10 mouse cellular contexts compared by ENCODE assay signal in genomic region chr3:145684604-145685441, GRCm38 (mm10). TPM values are rescaled to one million over a fixed set of nuclear protein-coding genes. Genes with fewer than 3 reads are reported as not detected.
DNase-seq lines count a peak whose midpoint lies in the region; ATAC-seq and TF ChIP-seq lines count a peak whose summit lies in the region.
"Had no signal": no experiment of that assay in that cellular context is flagged by ENCODE, and none has a peak within 500 bp of the region (broad histone marks: within the 10 kb centered on the region; RNA-seq: fewer than 3 reads in every experiment).

No protein-coding gene starts in this region.

- H3K4me1 ChIP-seq in kidney, postnatal 0 days (replicated peaks; ENCODE audit: insufficient read depth, low read length): no peaks in the 10 kb centered on the region
- peaks cover 13% of the 10 kb centered on the region; the same call in 1 of the 2 replicates for H3K4me1 ChIP-seq in embryonic facial prominence, embryonic 15.5 days
- peaks cover 8% of the 10 kb centered on the region for H3K4me1 ChIP-seq in limb, embryonic 10.5 days
- no peaks in the 10 kb centered on the region for H3K4me1 ChIP-seq in midbrain, embryonic 15.5 days
- H3K4me1 ChIP-seq in cerebellum, adult 2 months (ENCODE audit: control insufficient read depth, insufficient read depth, low read length): peaks cover 2% of the 10 kb centered on the region

- no peaks in the 10 kb centered on the region for H3K9me3 ChIP-seq in kidney, postnatal 0 days (replicated peaks; ENCODE audit: low read length)
- H3K9me3 ChIP-seq in embryonic facial prominence, embryonic 15.5 days (replicated peaks): no peaks in the 10 kb centered on the region
- H3K9me3 ChIP-seq in limb, embryonic 10.5 days (replicated peaks): no peaks in the 10 kb centered on the region
- no peaks in the 10 kb centered on the region for H3K9me3 ChIP-seq in midbrain, embryonic 15.5 days

- H3K27ac ChIP-seq in kidney, postnatal 0 days: no peak overlapping the region
- H3K27ac ChIP-seq in embryonic facial prominence, embryonic 15.5 days (replicated peaks): peak overlapping the region; percentile 63
- H3K27ac ChIP-seq in limb, embryonic 10.5 days: 0 out of 2 replicates have a peak overlapping the region, but pooled peaks have one; percentile 5
- H3K27ac ChIP-seq in midbrain, embryonic 15.5 days: no peak overlapping the region
- H3K27ac ChIP-seq in cerebellum, adult 2 months (ENCODE audit: insufficient read depth, low read length): no peak overlapping the region

- peak; percentile 39 for DNase-seq in kidney, postnatal 0 days (ENCODE audit: low spot score)
- DNase-seq in kidney, postnatal 36 days: no peak
- DNase-seq in limb, embryonic 10.5 days (ENCODE audit: low spot score): no peak
- DNase-seq in lung, postnatal 4 days: peak; percentile 9 to 64
- DNase-seq in kidney, adult 11 months: no peak
- DNase-seq in cerebellum, adult 2 months: no peak
- DNase-seq: cerebellum, postnatal 36 days; spleen, adult 18-20 months had no signal

- no peak overlapping the region for H3K4me3 ChIP-seq in kidney, postnatal 0 days (replicated peaks; ENCODE audit: low read depth, low read length)
- H3K4me3 ChIP-seq in embryonic facial prominence, embryonic 15.5 days (replicated peaks): no peak overlapping the region
- no peak overlapping the region for H3K4me3 ChIP-seq in limb, embryonic 10.5 days
- H3K4me3 ChIP-seq in midbrain, embryonic 15.5 days: no peak overlapping the region
- no peak overlapping the region for H3K4me3 ChIP-seq in cerebellum, adult 2 months (replicated peaks; ENCODE audit: insufficient read depth, low read depth, low read length)

- no peak for TF ChIP-seq POLR2A in cerebellum, adult 2 months (IDR thresholded peaks at IDR 0.05; ENCODE audit: borderline replicate concordance, insufficient read depth, low read length)

- 31% methylated on average over 19 of the region's 19 CpGs for WGBS in kidney, postnatal 0 days
- WGBS in embryonic facial prominence, embryonic 15.5 days: 44% methylated on average over 19 of the region's 19 CpGs
- WGBS in limb, embryonic 10.5 days: 28% methylated on average over 19 of the region's 19 CpGs
- WGBS in midbrain, embryonic 15.5 days: 60% methylated on average over 19 of the region's 19 CpGs
- 69% methylated on average over 19 of the region's 19 CpGs for WGBS in cerebellum, adult 2 months

- no peaks in the 10 kb centered on the region for H3K36me3 ChIP-seq in kidney, postnatal 0 days (ENCODE audit: insufficient read depth, low read length)
- H3K36me3 ChIP-seq in embryonic facial prominence, embryonic 15.5 days: no peaks in the 10 kb centered on the region
- no peaks in the 10 kb centered on the region for H3K36me3 ChIP-seq in limb, embryonic 10.5 days
- no peaks in the 10 kb centered on the region for H3K36me3 ChIP-seq in midbrain, embryonic 15.5 days (replicated peaks)

- no peaks in the 10 kb centered on the region for H3K27me3 ChIP-seq in kidney, postnatal 0 days (ENCODE audit: insufficient read depth, low read length)
- H3K27me3 ChIP-seq in embryonic facial prominence, embryonic 15.5 days: no peaks in the 10 kb centered on the region
- peaks cover 5% of the 10 kb centered on the region; the same call in 1 of the 2 replicates for H3K27me3 ChIP-seq in limb, embryonic 10.5 days (ENCODE audit: low read depth, poor library complexity, severe bottlenecking)
- no peaks in the 10 kb centered on the region for H3K27me3 ChIP-seq in midbrain, embryonic 15.5 days (replicated peaks)
- H3K27me3 ChIP-seq in cerebellum, adult 2 months (ENCODE audit: control insufficient read depth, insufficient read depth, low read length): no peaks in the 10 kb centered on the region; the same call in 1 of the 2 replicates

- no peak for TF ChIP-seq CTCF in kidney, postnatal 0 days (IDR thresholded peaks at IDR 0.05; ENCODE audit: low read depth)
- TF ChIP-seq CTCF in cerebellum, adult 2 months (IDR thresholded peaks at IDR 0.05; ENCODE audit: borderline replicate concordance, insufficient read depth, low read depth, low read length): no peak

- no peak overlapping the region for H3K9ac ChIP-seq in kidney, postnatal 0 days (ENCODE audit: low read depth, low read length)
- H3K9ac ChIP-seq in embryonic facial prominence, embryonic 15.5 days: no peak overlapping the region
- H3K9ac ChIP-seq in midbrain, embryonic 15.5 days: no peak overlapping the region

- H3K4me2 ChIP-seq in kidney, postnatal 0 days (ENCODE audit: low read length): no peak overlapping the region
- no peak overlapping the region for H3K4me2 ChIP-seq in embryonic facial prominence, embryonic 15.5 days (replicated peaks)
- H3K4me2 ChIP-seq in midbrain, embryonic 15.5 days: no peak overlapping the region

- ATAC-seq in kidney, postnatal 0 days (replicated peaks; ENCODE audit: low FRiP score, low read depth): 0 out of 2 replicates have a peak, but pooled peaks have one; percentile 29
- peak; percentile 45 for ATAC-seq in embryonic facial prominence, embryonic 15.5 days (ENCODE audit: insufficient number of reproducible peaks, low FRiP score, low TSS enrichment, low read depth)
- ATAC-seq in midbrain, embryonic 15.5 days (replicated peaks): no peak

RNA-seq across cellular contexts. Expression of gene Ccn1, which starts 35.0 kb away (rescaled TPM):
- polyA plus RNA-seq in kidney, postnatal 0 days (2015; fragmentation: Nextera tagmentation; extraction: Ambion mirVana): 74.8 and 86.4 TPM in 2 replicates
- 62.7 and 66.0 TPM in 2 replicates for polyA plus RNA-seq in embryonic facial prominence, embryonic 15.5 days (2015; fragmentation: Nextera tagmentation; extraction: Ambion mirVana)
- polyA plus RNA-seq in limb, embryonic 10.5 days (2016; fragmentation: Nextera tagmentation; extraction: Ambion mirVana): 27.0 and 33.3 TPM in 2 replicates
- 8.3 and 9.1 TPM in 2 replicates for polyA plus RNA-seq in midbrain, embryonic 15.5 days (2015; fragmentation: Nextera tagmentation; extraction: Ambion mirVana)
- 2.8 TPM in 2 replicates for polyA plus RNA-seq in cerebellum, adult 2 months (2012; rRNA removed)

Comparison
In these comparisons a context has a peak if more than half of its experiments do, and no peak if none do; other contexts are left out.
1. DNase-seq: peak in kidney, postnatal 0 days (single experiment) and lung, postnatal 4 days (2 of 2); none in kidney, postnatal 36 days (0 of 2), limb, embryonic 10.5 days (single experiment), kidney, adult 11 months (single experiment) and cerebellum, adult 2 months (0 of 2).
2. H3K27ac ChIP-seq: peak in embryonic facial prominence, embryonic 15.5 days (single experiment) and limb, embryonic 10.5 days (single experiment); none in kidney, postnatal 0 days (single experiment), midbrain, embryonic 15.5 days (single experiment) and cerebellum, adult 2 months (single experiment).